Mouse (Mus musculus) embryo, embryonic 9.5 days (tissue): ENCODE measurements at regions not wholly inside any gene's neighbourhood (a gene's known extent, or its start where the extent isn't known, plus 50 kb on each side); places are given as distances from the start of the nearest gene placed in this dataset.

Experiments
- DNase-seq: peaks from one replicate; pipeline ENCODE4 v3.0.0-alpha.2; 2017; ENCODE audit errors: extremely low spot score

GRCm38 (mm10) chr2:3940786-3941185, 76.7 kb upstream of the Frmd4a start:
- no peak for DNase-seq

- DNase-seq, result no peak
These were observed 76.0 kb upstream of the Frmd4a start for GRCm38 (mm10) chr2:3941496-3941895.

DNA sequence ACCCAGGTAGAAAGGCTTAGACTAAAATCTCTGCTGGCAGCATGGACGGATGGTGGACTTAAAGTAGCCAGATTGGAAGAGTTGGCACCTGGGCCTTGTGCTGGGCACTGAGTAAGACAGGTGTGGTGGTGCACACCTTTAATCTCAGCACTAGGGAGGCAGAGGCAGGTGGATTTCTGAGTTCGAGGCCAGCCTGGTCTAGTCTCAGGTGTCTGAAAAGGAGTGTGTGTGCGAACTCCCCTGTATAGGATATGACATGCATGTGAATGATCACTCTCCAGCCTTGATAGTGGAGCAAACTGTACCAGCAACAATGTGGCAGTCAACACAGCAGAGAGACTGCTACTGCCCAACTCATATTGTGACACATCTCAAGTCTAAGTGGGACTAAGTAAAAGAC, 70.1 kb upstream of the Frmd4a start:
- no peak for DNase-seq

GRCm38 (mm10) chr2:3948331-3948730, 69.2 kb upstream of the Frmd4a start:
- no peak for DNase-seq

DNA sequence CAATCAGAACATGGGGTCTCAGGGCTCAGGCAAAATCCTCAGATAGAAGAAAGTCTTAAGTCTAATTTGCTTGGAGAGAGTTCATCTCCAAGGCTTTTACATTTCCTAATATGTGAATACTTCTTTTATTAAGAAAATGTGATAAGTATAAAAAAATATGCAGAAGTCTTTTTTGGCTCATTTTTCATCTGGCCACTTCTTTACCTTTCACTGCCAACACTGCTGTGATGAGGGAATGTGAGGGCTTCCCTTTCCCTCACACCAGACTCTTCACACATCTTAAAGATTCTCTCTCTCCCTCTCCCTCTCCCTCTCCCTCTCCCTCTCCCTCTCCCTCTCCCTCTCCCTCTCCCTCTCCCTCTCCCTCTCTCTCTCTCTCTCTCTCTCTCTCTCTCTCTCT, 60.0 kb upstream of the Frmd4a start:
- no peak for DNase-seq

- DNase-seq, result peak; percentile 35
These were observed 59.4 kb upstream of the Frmd4a start for GRCm38 (mm10) chr2:3958065-3958641.

DNA sequence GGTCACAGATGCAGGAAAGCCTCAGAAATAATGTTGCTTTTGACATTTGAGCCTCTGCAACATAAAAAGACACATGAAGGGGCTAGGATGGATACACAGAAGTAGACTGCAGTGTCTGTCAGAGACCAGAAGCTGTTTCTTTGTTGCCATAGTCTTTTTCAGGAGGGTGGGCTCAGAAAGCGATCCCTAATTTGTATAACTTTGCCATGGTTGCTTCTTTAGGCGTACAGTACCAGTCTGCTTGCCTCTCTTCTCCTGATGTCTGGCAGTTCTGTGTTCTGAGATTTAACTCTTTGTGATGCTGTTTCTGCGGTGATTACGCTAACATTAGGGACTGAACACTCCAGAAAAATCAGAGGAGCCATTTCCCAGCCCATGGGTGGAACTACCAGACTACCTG, 58.8 kb upstream of the Frmd4a start:
- DNase-seq, result no peak

DNA sequence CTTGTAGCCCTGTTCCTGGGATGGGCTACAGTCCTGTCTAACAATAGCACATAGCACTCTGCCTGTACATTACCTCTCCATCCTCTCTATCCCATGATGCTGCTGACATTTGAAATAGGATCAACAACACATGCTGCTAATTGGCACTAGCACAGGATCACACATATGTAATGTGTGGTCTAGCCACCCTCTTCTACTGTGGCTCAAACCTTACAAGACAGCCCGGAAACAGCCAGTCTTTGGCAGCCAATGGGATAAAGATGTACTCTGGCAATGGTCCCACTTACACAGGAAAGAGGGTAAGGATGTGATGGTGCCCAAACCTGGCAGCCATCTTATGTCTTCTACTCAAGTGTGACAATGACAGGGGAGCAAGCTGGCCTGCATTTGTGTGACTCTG, 58.3 kb upstream of the Frmd4a start:
- no peak for DNase-seq

DNA sequence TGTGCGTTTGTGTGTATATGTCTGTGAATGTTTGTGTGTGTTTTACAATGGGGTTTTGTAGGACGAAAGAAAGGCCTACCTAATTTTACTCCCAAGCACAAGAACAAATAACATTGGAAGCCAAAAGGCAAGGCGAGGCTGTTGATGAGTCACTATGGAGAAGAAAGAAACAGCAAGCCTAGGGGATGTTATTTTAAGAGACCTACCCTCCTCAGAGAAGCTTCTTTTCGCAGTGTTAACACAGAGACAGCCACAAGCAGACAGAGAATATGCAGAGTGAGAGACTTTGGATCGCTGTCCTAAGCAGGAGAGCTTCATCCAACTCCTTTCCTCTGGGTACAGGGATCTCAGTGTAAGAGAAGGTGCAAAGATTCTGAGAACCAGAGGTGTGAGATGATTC, 57.3 kb upstream of the Frmd4a start:
- DNase-seq, result no peak

- DNase-seq, result peak; percentile 77
These were observed 53.2 kb upstream of the Frmd4a start for GRCm38 (mm10) chr2:3964351-3964750.
